Mouse (Mus musculus) thymus, adult 2 months (tissue): ENCODE measurements around the gene Pnpla2.

ENCODE experiments used
- CTCF ChIP-seq: fragments of 200-500 bp; IDR thresholded peaks from 2 replicates; pipeline ENCODE4 v1.5.1; 2012; ENCODE audit warnings: mild to moderate bottlenecking, control low read depth, low read length, moderate library complexity, borderline replicate concordance; ENCODE audit not compliant: control insufficient read depth, poor library complexity, insufficient read depth; ENCODE audit errors: extremely low read depth
- POLR2A ChIP-seq: fragments of 200-500 bp; IDR thresholded peaks from 2 replicates; pipeline ENCODE4 v1.6.1; 2012; ENCODE audit warnings: mild to moderate bottlenecking, low read length, control low read depth, moderate library complexity; ENCODE audit not compliant: control insufficient read depth, poor library complexity, insufficient read depth; ENCODE audit errors: extremely low read depth

GRCm38 (mm10) chr7:141413331-141413730, 41.7 kb upstream of the Pnpla2 start:
- TF ChIP-seq CTCF (no peak), POLR2A (no peak)
